Mouse (Mus musculus): ENCODE results near the gene Mfap1b.
"Not testable (repeated sequence)": the region's sequence is repeated elsewhere in the genome, so short reads cannot be mapped to it uniquely, and the experiment has no call there.

Gene Mfap1b

GRCm38 (mm10) chr2:121472783-121473182, 1.1 kb downstream of the Mfap1b start:
- not testable (repeated sequence) for DNase-seq (ENCODE audit: low read depth)

DNA sequence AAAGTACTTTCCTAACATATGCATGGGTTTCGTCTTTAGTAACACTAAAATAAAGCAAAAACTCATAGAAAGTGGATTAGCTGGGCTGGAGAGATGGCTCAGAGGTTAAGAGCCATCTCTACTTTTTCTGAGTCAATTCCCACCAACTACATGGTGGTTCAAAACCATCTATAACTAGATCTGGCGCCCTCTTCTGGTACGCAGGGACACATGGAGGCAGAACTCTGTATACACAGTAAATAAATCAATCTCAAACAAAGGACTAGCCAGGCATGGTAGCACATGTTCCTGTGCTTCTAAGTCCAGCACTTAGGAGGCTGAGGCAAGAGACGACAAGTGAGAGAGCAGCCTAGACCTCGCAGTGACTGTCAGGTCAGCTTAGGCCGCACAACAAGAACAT, 4.9 kb downstream of the Mfap1b start:
- not testable (repeated sequence) for DNase-seq (ENCODE audit: low read depth)

DNA sequence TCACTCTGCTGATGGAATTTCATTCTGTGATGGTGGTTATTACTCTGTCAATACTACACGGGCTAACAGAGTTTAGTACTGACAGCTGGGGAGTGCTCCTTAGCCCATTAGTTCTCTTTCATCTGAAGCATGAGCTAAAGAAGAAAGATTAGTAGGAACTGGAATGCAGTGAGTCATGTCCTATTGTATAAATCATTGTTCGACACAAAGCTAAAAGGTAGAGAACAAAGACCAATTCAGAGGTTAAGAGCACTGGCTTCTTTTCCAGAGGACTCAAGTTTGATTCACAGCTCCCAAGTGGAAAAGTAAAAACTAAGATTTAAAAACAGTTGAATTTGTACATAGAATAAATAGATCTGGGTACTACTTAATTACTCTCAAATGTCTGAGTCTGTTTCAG, 13.8 kb downstream of the Mfap1b start:
- DNase-seq (ENCODE audit: low read depth) = no peak

DNA sequence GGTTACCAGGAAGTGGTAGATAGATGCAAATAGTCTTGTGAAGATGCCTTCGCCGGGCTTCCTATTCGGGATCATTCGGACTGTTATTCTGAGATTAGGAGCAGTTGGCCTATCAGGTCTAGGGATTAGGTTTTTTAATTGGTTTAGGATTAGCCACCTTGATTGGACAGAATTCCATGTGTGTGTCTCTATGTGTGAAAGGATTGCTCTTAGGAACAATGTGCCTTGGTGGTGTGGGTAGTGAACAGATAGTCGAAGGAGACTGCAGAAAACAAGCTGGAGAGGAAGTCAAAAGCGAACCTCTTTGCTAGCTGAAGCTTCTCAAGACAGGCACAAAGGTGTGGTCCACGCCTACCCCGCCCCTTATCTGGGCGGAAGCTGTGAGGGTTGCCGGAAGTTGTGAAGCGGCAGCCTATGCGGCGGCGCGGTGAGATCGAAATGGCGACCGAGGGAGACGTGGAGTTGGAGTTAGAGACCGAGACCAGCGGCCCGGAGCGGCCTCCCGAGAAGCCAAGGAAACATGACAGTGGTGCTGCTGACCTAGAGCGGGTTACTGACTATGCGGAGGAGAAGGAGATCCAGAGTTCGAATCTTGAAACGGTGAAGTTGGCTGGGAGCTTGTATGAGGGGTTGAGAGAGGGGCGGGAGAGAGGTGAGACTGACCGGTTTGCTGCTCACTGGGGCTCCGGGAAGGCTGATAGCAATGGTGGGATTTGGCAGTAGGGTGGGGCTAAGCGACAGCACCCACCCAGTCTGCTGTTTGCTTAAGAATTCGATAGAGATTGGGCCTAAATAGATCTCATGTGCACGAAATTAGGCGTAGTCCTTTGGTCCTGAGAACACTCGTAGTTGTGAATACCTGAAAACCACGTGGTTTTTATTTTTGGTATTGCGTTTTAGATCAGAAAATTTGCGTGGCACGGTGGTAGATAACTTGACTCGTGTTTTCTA, 16.9 kb downstream of the Mfap1b start, which contains the start of gene Serinc4:
Gene Serinc4, minus strand, starts transcription at position 90 of the 951 bp plus-strand sequence.
- peak; percentile 90 for DNase-seq (ENCODE audit: low read depth)

GRCm38 (mm10) chr2:121455534-121455933, 18.3 kb downstream of the Mfap1b start:
- DNase-seq (ENCODE audit: low read depth) = no peak

DNA sequence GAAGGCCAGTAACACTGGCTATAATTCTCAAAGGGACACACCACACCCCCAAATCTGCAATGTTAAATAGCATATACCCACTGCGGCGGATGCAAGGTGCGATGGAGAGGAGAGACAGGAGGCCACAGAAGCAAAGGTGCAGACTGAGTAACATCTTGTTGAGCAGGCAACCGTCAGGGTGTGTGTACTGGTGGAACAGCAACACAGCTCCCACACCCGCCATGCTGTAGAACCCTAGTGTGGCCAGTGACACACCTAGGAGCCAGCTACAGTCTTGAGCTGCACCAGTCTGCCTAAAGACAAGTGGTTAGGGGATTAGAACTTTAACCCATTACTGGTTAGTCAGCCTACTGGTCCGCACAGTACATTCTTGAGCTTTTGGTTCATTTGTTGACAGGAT, 19.9 kb downstream of the Mfap1b start:
- DNase-seq (ENCODE audit: low read depth) = no peak

GRCm38 (mm10) chr2:121452990-121453389, 20.9 kb downstream of the Mfap1b start, which contains the start of gene Hypk:
Gene Hypk, plus strand, starts transcription at chr2:121453290.
- no peak for DNase-seq (ENCODE audit: low read depth)

GRCm38 (mm10) chr2:121452361-121452760, 21.5 kb downstream of the Mfap1b start:
- DNase-seq (ENCODE audit: low read depth) = no peak

- peak; percentile 51 for DNase-seq (ENCODE audit: low read depth)
These were observed 23.8 kb downstream of the Mfap1b start for GRCm38 (mm10) chr2:121450093-121450492.

- no peak for DNase-seq (ENCODE audit: low read depth)
These were observed 24.3 kb downstream of the Mfap1b start for GRCm38 (mm10) chr2:121449545-121450011.

DNA sequence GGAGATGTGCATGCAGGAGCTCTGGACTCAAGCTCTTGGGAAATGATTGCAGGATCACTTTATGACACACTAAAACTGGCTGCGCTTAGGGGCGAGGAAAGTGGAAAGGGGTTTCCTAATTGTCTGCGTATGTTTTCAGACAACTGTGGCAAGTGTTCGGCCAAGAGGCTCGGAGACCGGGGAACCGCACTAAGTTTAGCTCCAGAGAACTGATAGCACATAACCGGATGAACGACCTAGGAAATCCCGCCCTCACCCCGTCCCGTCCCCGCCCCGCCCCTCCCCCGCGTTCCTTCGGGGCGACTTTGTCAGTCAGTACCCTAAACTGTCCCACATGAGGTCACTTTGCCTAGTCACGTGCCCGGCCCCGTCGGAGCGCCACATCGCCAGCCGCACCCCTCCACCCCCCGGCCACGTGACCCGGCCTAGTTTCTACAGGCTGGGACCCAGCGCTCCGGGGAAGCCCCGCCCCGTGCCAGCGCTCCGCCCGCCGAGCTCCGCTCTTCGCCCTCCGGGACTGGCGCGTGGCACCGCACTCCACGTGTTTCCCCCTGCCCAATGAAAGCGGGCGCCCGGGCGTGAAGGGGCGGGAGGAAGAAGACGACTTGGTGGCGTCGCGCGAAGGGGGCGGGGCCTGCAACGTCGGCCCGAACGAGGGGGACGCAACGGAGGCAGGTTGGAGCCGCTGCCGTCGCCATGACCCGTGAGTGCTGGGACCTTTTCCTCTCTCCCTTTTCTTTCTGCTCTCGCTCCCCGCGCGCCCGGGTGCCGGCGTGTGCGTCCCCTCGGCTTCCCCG, 24.9 kb downstream of the Mfap1b start, which contains the start of gene Serf2:
Gene Serf2, plus strand, starts transcription at position 457 of the 797 bp plus-strand sequence.
- peak; percentile 99 for DNase-seq (ENCODE audit: low read depth)

DNA sequence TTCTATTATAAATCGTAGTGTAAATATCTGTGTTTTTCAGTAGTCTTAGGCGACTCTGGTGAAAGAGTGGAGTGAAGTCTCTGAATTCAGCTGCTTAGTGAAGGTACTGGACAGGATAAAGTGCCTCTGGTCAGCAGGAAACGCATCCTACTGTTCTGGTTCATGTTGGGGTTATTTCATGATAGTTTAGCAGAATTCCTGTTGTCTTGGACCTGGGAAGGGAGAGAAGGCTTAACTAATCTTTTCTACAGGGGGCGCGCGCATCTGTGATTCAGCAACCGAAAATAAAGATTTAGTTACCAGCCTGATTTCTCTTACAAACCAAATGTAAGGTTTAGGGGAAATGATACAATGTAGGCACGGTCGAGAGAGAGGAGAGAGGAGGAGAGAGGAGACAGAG, 25.7 kb downstream of the Mfap1b start:
- DNase-seq (ENCODE audit: low read depth) = peak; percentile 74

DNA sequence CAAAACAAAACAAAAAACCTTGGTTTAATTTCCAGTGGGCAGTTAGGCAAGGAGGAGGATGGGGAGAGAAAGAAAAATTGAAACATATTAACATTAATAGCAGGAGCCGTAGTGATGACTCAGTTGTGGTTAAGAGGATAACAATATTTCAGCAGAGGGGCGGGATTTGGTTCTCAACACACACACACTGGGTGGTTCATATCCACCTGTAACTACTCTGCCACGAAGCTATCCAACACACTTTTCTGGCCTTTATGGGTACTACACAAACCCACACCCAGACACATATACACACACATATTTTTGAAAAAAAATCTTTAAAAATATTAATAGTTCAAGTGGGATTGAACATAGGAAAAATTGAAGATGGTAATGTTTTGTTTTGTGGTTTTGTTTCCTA, 26.9 kb downstream of the Mfap1b start:
- peak; percentile 84 for DNase-seq (ENCODE audit: low read depth)

DNA sequence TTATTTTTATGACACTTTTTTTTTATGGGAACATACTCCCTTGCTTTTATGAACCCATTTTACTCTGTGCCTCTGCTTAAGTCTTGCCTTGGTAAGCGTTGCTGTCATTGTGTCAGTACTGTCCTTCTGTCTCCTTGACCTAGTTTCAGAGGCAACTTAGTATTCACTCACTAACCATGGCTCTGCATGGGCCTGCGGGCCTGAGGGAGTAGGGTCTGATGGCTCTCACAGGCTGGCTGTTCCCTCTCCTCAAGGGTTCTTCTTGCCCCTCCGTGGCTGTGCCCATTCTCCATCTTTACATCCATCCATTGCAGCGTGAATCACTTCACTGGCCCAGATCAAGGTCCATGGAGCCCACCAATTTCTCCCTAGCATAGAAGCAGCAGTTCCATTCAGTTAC, 27.4 kb downstream of the Mfap1b start:
- DNase-seq (ENCODE audit: low read depth) = no peak

DNA sequence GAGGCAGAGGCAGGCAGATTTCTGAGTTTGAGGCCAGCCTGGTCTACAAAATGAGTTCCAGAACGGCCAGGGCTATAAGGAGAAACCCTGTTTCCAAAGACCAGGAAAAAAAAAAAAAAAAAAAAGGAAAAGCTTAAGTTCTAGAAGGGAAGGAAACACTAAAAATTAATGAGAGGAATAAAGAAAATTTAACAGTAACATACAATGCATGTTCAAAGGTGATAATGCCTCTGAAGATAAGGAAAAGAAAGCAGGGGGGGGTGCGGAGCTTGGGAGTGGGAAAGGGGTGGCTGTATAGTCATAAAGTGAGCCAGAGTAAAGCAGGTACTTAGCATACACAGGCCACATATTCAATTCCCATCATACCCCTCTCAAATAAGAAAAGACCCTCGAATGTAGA, 28.8 kb downstream of the Mfap1b start:
- DNase-seq (ENCODE audit: low read depth) = no peak

DNA sequence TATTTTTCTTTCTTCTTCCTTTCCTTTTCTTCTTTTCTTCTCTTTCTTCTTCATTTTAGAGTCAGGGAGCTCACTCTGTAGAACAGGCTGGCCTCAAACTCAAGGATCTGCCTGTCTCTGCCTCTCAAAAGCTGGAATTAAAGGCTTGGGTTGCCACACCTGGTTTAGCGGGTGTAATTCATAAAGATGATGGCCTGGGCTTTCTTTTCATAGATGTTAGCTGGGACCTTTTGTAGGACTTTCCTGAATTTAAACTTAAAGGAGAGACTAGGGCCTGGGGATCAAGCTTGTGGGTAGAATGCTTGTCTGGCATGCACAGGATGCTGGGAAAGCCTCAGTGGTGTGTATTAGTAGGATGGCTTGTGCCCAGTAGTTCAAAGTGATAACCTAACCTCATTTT, 29.7 kb downstream of the Mfap1b start, which contains the start of gene Ell3:
Gene Ell3, minus strand, starts transcription at position 101 of the 400 bp plus-strand sequence.
- no peak for DNase-seq (ENCODE audit: low read depth)

DNA sequence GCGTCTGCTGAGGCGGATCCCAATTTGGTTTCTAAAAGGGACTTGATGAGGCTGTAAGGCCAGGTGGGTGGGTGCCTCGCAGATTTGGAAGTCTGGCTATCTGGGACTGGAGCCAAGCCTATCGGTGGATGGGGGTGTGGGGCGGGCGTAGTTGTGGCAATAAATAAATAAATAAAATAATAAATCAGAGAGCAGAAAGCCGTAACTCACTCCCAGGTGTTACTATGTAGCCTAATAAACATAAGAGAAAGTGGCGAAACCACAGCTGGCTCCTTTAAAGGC, 30.9 kb downstream of the Mfap1b start:
- no peak for DNase-seq (ENCODE audit: low read depth)

DNA sequence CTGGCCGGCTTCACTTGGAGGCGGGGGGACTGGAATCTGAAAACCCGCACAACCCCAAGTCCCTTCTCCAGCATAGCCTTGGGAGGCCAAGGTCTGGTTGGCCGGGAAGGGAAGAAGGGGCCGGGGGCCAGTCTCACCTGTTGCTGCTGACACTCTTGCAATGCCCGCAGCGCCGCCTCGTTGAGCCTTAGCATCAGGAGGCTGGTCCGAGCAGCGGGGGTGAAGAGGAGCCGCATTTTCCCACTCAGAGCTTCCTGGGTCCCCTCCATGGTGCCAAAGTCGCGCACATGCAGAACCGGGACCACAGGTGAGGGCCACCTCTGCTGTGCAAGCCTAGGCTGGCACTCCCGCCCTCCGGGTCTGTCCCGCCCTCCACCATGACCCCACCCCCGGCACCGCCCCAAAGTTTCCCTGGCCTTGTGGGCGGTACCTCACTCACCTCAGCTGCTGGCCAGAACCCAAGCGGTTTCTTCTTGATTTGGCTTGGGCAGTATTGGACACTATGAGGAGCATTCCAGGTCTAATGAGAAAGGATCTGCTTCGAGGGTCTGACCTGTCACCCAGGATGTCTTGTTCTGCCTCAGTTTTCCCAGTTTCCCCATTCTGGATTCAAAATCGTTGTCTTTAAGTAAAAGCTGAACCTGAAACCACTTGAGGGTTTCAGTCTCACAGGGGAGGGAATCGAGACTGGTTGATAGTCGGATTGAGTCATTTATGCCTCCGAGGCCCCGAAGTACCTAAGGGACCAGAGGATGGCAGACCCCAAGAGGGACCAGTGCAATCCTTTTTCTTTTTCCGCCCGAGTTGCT, 31.4 kb downstream of the Mfap1b start:
- DNase-seq (ENCODE audit: low read depth) = peak; percentile 68

DNA sequence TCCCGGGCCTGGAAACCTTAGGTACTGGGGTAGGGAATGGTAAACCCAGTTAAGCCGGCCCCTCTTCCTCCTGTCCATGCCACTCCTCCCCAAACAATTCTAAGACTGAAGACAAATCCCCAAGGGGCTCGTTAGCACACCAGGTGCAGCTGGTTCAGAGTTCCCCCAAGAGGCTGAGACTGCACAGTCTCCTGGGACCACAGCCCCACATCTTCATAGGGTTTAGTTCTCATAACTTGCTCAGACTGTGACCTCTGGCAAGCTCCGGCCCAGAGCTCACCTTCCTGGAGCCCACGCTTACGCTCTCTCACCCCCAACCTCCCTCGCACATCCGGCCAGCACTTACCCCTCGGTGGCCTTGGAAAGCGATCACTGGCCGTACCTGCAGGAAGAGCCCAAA, 32.1 kb downstream of the Mfap1b start:
- DNase-seq (ENCODE audit: low read depth) = no peak

DNA sequence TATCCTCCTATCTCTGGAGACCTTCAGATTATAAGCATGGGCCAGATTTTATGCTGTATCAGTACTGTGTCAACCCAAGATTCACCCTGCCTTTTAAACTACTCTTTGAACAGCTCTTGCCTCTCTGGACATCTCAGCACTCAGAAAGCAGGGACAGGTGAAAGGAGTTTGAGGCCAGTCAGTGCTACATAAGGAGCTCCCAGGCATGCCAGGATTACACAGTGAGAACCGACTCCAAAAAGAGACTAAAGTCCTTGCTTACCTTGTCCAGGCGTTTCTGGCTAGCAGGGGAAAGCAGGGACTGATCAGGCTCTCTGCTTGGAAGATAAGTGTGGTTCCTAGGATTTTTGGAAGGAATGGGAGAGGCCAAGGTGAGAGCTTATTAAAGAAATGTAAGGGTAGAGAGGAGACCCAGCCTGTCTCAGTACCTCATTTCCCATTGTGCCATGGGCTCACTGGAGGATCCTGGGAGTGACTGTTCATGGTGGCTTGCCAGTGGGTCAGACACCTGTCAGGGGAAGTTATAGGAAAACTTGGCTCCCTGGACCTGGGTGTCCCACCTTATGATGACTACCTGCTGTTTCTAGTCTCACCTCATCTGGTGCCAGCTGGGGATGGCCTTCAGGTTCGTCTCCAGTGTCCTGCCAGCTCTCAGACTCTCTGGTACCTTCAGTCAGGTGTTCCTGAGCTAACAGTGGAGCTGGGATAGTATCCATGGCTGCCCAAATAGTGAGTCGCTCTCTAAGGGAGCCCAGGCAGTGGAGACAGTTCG, 32.8 kb downstream of the Mfap1b start:
- no peak for DNase-seq (ENCODE audit: low read depth)

- no peak for DNase-seq (ENCODE audit: low read depth)
These were observed 34.1 kb downstream of the Mfap1b start for GRCm38 (mm10) chr2:121439746-121440145.
